Mouse (Mus musculus): ENCODE results near the gene Luc7l3. TPM values are rescaled to one million over a fixed set of nuclear protein-coding genes. Genes with fewer than 3 reads are reported as not detected.

The Luc7l3 gene
- polyA plus RNA-seq, 1 experiment from 2014 or later, result 67.1 TPM

- WGBS (ENCODE audit: insufficient replicate concordance), result 71% methylated on average over 7 of the region's 7 CpGs
- ATAC-seq, result no peak
- no peaks in the 10 kb centered on the region for H3K9me3 ChIP-seq (replicated peaks)
- no peak overlapping the region for H3K4me3 ChIP-seq
- no peak overlapping the region for H3K4me2 ChIP-seq
- peaks cover 61% of the 10 kb centered on the region for H3K4me1 ChIP-seq
- no peak overlapping the region for H3K9ac ChIP-seq
- no peak overlapping the region for H3K27ac ChIP-seq
- H3K36me3 ChIP-seq, result no peaks in the 10 kb centered on the region
- H3K27me3 ChIP-seq (replicated peaks), result peaks cover 36% of the 10 kb centered on the region
These were observed 25.3 kb upstream of the Luc7l3 start for GRCm38 (mm10) chr11:94347063-94347575.

DNA sequence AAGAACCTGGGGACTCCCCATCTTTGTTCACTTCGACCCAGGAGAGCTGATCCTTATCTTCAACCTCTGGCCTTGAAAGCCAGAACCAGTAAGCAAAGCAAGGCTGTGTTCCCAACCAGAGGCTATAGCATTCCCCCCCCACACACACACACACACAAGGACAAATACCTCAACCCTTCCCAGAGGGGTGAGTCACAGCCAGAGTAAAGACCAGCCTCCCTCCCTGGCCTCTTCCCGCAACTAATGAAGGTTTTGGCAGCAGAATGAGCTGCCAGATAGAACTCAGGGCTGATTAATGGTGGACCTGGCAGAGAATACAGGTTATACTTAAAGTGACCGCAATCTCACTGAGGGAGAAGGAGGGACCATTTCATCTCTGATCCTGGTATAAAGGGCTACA is 24.8 kb upstream of the Luc7l3 start:
- Histone ChIP-seq H3K36me3 (no peaks in the 10 kb centered on the region), H3K9ac (no peak overlapping the region), H3K4me3 (no peak overlapping the region), H3K27ac (no peak overlapping the region), H3K4me2 (no peak overlapping the region), H3K4me1 (peaks cover 61% of the 10 kb centered on the region), H3K27me3 (replicated peaks) (peaks cover 31% of the 10 kb centered on the region), H3K9me3 (replicated peaks) (no peaks in the 10 kb centered on the region)
- WGBS (ENCODE audit: insufficient replicate concordance), result 39% methylated on average over 3 of the region's 3 CpGs
- no peak for ATAC-seq

GRCm38 (mm10) chr11:94345926-94346325 is 24.1 kb upstream of the Luc7l3 start:
- WGBS (ENCODE audit: insufficient replicate concordance), result 67% methylated on average over 10 of the region's 10 CpGs
- ATAC-seq, result no peak

DNA sequence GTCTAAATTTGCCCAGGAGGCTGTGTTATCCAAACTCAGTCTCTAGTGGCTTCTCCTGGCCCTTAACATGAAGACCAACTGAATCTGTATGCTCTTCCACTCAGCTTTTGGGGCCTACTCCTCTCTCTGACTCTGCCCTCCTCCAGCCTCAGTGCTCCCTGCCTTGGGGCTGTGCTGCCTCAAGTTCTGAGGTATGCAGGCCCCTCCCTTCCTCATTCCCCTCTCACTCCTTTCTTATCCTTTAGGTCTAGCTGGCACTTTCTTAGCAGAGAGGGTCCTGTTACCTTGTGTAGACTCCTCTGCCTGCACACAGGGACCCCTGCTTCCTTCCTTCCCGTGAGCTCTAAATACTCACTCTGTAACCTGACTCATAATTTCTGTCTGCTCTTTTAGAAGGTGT is 22.7 kb upstream of the Luc7l3 start:
- no peaks in the 10 kb centered on the region for H3K9me3 ChIP-seq (replicated peaks)
- no peak overlapping the region for H3K27ac ChIP-seq
- peaks cover 5% of the 10 kb centered on the region for H3K36me3 ChIP-seq
- no peak overlapping the region for H3K9ac ChIP-seq
- no peak for ATAC-seq
- 67% methylated on average over 1 of the region's 1 CpGs for WGBS (ENCODE audit: insufficient replicate concordance)
- no peak overlapping the region for H3K4me2 ChIP-seq
- H3K4me1 ChIP-seq, result peaks cover 47% of the 10 kb centered on the region
- peaks cover 29% of the 10 kb centered on the region for H3K27me3 ChIP-seq (replicated peaks)
- no peak overlapping the region for H3K4me3 ChIP-seq

More at GRCm38 (mm10) chr11:94345926-94346325, 24.1 kb upstream of the Luc7l3 start:
- Histone ChIP-seq H3K4me1 (peaks cover 54% of the 10 kb centered on the region), H3K27ac (no peak overlapping the region), H3K4me2 (no peak overlapping the region), H3K36me3 (no peaks in the 10 kb centered on the region), H3K9me3 (replicated peaks) (no peaks in the 10 kb centered on the region), H3K9ac (no peak overlapping the region), H3K4me3 (no peak overlapping the region), H3K27me3 (replicated peaks) (peaks cover 29% of the 10 kb centered on the region)

DNA sequence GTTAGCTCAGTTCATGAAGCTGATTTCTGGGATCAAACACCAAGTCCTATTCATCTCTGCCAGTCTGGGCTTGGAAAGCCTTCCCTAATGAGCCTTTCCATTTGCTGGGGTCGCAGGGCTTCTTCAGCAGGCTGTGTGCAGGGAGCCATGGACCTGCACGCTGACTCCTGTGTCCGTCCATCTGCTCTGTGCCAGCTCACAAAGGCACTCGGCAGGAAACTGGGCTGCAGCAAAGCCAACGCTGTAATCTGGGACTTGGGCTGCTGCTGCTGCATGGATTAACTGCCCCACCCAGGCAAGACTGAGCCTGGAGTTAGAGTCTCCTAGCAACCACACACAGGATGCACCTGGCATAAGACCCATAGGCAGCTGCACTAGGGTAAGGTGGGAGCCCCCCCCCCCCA is 22.2 kb upstream of the Luc7l3 start:
- Histone ChIP-seq H3K4me3 (no peak overlapping the region), H3K4me1 (peaks cover 41% of the 10 kb centered on the region), H3K27me3 (replicated peaks) (peaks cover 29% of the 10 kb centered on the region), H3K9ac (no peak overlapping the region), H3K27ac (no peak overlapping the region), H3K36me3 (peaks cover 10% of the 10 kb centered on the region), H3K9me3 (replicated peaks) (no peaks in the 10 kb centered on the region), H3K4me2 (no peak overlapping the region)
- WGBS (ENCODE audit: insufficient replicate concordance), result 56% methylated on average over 5 of the region's 5 CpGs
- 0 out of 2 replicates have a peak, but pooled peaks have one; percentile 22 for ATAC-seq

DNA sequence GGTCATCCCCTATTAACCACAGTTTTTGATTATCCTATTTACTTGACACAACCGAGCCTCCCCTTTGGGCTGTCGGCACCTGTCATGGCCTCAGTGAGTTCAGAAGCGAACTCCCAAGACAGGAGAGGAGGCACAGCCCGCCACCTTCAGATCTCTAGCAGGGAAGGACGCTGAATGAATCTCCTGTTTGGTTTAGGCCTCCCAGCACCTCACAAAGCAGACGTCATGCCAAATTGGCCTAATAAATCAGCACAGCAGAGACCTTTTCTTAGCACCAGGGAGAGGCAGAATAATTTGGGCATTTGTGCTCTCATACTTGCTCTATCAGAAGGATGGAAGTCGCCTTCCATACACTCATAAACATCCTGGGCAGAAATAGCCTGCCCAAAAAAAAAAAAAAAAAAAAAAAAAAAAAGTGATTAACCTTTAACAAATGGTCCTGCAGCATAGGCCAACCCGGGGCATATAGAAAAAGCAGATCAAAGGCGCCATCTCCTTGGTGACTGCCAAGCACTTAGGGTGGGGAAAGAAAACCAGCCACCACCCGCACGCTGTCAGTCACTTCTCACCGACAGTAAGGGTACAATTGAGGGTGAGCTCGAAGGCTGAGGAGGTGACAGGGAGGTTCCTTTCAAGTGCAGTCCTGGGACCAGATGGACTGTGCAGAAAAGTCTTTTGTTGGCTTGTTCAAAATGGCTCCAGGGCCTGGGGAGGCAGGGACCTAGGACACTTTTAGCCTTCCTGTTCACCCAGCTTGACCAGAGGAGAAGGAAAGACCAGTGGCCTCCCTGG is 20.5 kb upstream of the Luc7l3 start:
- no peak; the same call in 1 of the 2 replicates for ATAC-seq
- Histone ChIP-seq H3K4me2 (0 out of 2 replicates have a peak overlapping the region, but pooled peaks have one; percentile 3), H3K4me3 (no peak overlapping the region), H3K27me3 (replicated peaks) (peaks cover 29% of the 10 kb centered on the region), H3K9me3 (replicated peaks) (no peaks in the 10 kb centered on the region), H3K4me1 (peaks cover 46% of the 10 kb centered on the region), H3K27ac (peak overlapping the region; percentile 43; the same call in 1 of the 2 replicates), H3K9ac (no peak overlapping the region), H3K36me3 (peaks cover 21% of the 10 kb centered on the region)
- WGBS (ENCODE audit: insufficient replicate concordance), result 63% methylated on average over 13 of the region's 13 CpGs

DNA sequence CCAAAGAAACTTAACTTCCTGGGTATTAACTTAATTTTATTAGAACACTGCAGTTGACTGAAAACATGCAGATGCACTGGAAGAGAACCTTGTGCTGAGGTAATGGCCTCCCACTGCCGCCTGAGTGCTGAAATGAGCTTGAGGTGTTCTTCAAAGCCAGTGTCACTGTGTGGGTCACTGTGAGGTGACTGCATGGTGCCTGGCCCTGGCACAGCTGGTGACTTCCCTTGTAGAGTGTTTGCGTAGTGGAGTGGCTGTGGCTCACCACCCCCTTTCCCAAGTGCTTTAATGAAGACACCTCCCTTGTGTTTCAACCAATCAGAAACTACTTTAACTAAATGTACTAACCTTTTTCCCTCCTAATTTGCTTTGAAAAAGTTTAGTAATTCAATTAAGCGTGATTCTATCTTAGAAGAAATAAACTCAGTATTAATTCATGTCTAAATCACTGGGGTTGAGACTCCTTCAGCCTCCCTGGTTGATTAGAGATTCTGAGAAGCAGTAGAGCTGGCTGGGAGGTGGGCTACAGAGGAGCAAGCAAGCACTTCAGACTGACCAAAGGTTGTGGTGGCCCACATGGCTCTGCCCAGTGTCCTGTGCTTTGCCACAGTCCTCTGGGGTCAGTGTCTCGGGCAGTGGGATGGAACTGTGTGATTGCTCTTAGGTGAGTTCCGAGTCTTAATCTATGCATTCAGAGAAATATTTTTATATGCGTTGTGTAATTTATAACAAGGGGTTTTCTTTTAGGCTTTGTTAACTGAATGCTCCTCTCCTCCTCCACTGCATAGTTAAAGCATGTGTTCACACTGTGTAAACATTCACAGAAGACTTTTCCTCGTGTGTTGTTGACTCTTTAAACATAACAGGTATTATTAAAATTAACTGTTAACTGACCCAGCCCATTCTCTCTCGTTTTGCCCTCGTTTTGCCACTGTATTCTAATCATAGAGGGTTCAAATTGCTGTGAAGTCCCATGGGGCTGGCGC is 19.5 kb upstream of the Luc7l3 start:
- ATAC-seq, result no peak
- Histone ChIP-seq H3K27ac (no peak overlapping the region), H3K4me1 (peaks cover 40% of the 10 kb centered on the region)

GRCm38 (mm10) chr11:94339732-94340585 is 18.2 kb upstream of the Luc7l3 start:
- Histone ChIP-seq H3K4me1 (peaks cover 53% of the 10 kb centered on the region), H3K9me3 (replicated peaks) (no peaks in the 10 kb centered on the region), H3K4me3 (no peak overlapping the region), H3K36me3 (peaks cover 37% of the 10 kb centered on the region), H3K4me2 (no peak overlapping the region), H3K9ac (no peak overlapping the region), H3K27ac (no peak overlapping the region), H3K27me3 (replicated peaks) (peaks cover 7% of the 10 kb centered on the region)
- peak; percentile 58 for ATAC-seq
- WGBS (ENCODE audit: insufficient replicate concordance), result 58% methylated on average over 18 of the region's 18 CpGs

More for the DNA sequence above, 19.5 kb upstream of the Luc7l3 start:
- Histone ChIP-seq H3K4me2 (no peak overlapping the region), H3K27me3 (replicated peaks) (peaks cover 19% of the 10 kb centered on the region), H3K4me3 (no peak overlapping the region), H3K36me3 (peaks cover 25% of the 10 kb centered on the region), H3K9me3 (replicated peaks) (no peaks in the 10 kb centered on the region), H3K9ac (no peak overlapping the region)
- WGBS (ENCODE audit: insufficient replicate concordance), result 76% methylated on average over 10 of the region's 10 CpGs

GRCm38 (mm10) chr11:94338347-94338746 is 16.6 kb upstream of the Luc7l3 start:
- ATAC-seq, result no peak
- H3K4me3 ChIP-seq, result no peak overlapping the region
- peaks cover 59% of the 10 kb centered on the region for H3K4me1 ChIP-seq
- H3K27ac ChIP-seq, result peak overlapping the region; percentile 37; the same call in 1 of the 2 replicates
- H3K9me3 ChIP-seq (replicated peaks), result no peaks in the 10 kb centered on the region
- 63% methylated on average over 2 of the region's 2 CpGs for WGBS (ENCODE audit: insufficient replicate concordance)
- H3K36me3 ChIP-seq, result peaks cover 43% of the 10 kb centered on the region
- no peak overlapping the region for H3K9ac ChIP-seq
- no peak overlapping the region for H3K4me2 ChIP-seq
- H3K27me3 ChIP-seq (replicated peaks), result no peaks in the 10 kb centered on the region

DNA sequence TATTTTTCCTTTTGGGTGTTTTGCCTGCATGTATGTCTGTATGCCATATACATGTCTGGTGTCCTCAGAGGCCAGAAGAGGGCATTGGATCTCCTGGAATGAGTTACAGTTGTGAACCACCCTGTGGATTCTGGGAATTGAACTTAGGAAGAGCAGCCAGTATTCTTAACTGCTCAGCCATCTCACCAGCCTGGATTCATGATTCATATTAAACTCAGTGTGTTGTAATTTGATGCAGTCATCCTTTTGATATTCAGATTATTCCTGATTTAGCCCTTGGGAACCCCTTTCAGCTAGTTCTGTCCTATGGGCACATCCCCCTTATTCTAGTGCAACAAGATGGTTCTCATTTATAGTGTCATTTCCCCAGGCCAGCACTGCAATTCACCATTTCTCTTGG is 14.8 kb upstream of the Luc7l3 start:
- H3K9ac ChIP-seq, result no peak overlapping the region
- no peak overlapping the region for H3K4me2 ChIP-seq
- no peaks in the 10 kb centered on the region for H3K27me3 ChIP-seq (replicated peaks)
- no peak for ATAC-seq
- no peak overlapping the region for H3K27ac ChIP-seq
- H3K36me3 ChIP-seq, result peaks cover 43% of the 10 kb centered on the region
- no peaks in the 10 kb centered on the region for H3K9me3 ChIP-seq (replicated peaks)
- H3K4me1 ChIP-seq, result peaks cover 59% of the 10 kb centered on the region
- no peak overlapping the region for H3K4me3 ChIP-seq

- Histone ChIP-seq H3K4me1 (peaks cover 65% of the 10 kb centered on the region), H3K27ac (peak overlapping the region; percentile 86), H3K9ac (peak overlapping the region; percentile 32), H3K36me3 (peaks cover 38% of the 10 kb centered on the region), H3K4me3 (peak overlapping the region; percentile 17; the same call in 1 of the 2 replicates), H3K9me3 (replicated peaks) (no peaks in the 10 kb centered on the region), H3K4me2 (peak overlapping the region; percentile 60), H3K27me3 (replicated peaks) (no peaks in the 10 kb centered on the region)
- 66% methylated on average over 8 of the region's 8 CpGs for WGBS (ENCODE audit: insufficient replicate concordance)
- ATAC-seq, result peak; percentile 99
These were observed 12.7 kb upstream of the Luc7l3 start for GRCm38 (mm10) chr11:94334386-94334968.
